Mouse (Mus musculus) small intestine, adult 2 months (tissue): ENCODE data around the gene Gstm4. TPM values are rescaled to one million over a fixed set of nuclear protein-coding genes. Genes with fewer than 3 reads are reported as not detected.

ENCODE experiments used
- H3K27ac ChIP-seq: fragments of 200-500 bp; 2 replicates; pipeline ENCODE4 v1.5.1; 2012; ENCODE audit warnings: low read depth, low read length, control low read depth, inconsistent platforms; ENCODE audit not compliant: insufficient read depth
- H3K27me3 ChIP-seq: fragments of 200-500 bp; 2 replicates; pipeline ENCODE4 v1.6.1; 2012; ENCODE audit warnings: mild to moderate bottlenecking, moderate library complexity, low read length, inconsistent platforms; ENCODE audit not compliant: control insufficient read depth, insufficient read depth
- H3K36me3 ChIP-seq: fragments of 200-500 bp; 2 replicates; pipeline ENCODE4 v1.6.1; 2012; ENCODE audit warnings: mild to moderate bottlenecking, low read length, control low read depth, inconsistent platforms; ENCODE audit not compliant: control insufficient read depth, insufficient read depth
- H3K4me1 ChIP-seq: fragments of 200-500 bp; 2 replicates; pipeline ENCODE4 v1.6.1; 2012; ENCODE audit warnings: low read length, inconsistent platforms, mixed read lengths; ENCODE audit not compliant: control insufficient read depth, insufficient read depth, insufficient read length
- H3K4me3 ChIP-seq: fragments of 200-500 bp; 2 replicates; pipeline ENCODE4 v1.5.1; 2012; ENCODE audit warnings: low read depth, mild to moderate bottlenecking, control low read depth, inconsistent platforms, low read length, moderate library complexity
- CTCF ChIP-seq: fragments of 200-500 bp; IDR thresholded peaks from 2 replicates; pipeline ENCODE4 v1.5.1; 2012; ENCODE audit warnings: low read depth, mild to moderate bottlenecking, control low read depth, inconsistent platforms, low read length, moderate library complexity, mixed read lengths; ENCODE audit not compliant: insufficient replicate concordance, insufficient read length; ENCODE audit errors: extremely low read depth
- POLR2A ChIP-seq: fragments of 200-500 bp; IDR thresholded peaks from 2 replicates; pipeline ENCODE4 v1.6.1; 2012; ENCODE audit warnings: low read depth, mild to moderate bottlenecking, control low read depth, inconsistent platforms, low read length, moderate library complexity
- WGBS: fragments of 180-500 bp; shearing (Covaris S2); methylation state at CpG from one replicate; pipeline ENCODE4 v1.1.7; 2018; 5-methylcytosine and 5-hydroxymethylcytosine counted together
- polyA plus RNA-seq: library from polyadenylated mRNA; depleted of rRNA; stranded (reverse); fragments of >200 nt; gene quantifications from 2 replicates; pipeline ENCODE4 v1.2.3, GENCODE M21; 2012

Gene Gstm4
- polyA plus RNA-seq, 1 experiment = 5.6 TPM

DNA sequence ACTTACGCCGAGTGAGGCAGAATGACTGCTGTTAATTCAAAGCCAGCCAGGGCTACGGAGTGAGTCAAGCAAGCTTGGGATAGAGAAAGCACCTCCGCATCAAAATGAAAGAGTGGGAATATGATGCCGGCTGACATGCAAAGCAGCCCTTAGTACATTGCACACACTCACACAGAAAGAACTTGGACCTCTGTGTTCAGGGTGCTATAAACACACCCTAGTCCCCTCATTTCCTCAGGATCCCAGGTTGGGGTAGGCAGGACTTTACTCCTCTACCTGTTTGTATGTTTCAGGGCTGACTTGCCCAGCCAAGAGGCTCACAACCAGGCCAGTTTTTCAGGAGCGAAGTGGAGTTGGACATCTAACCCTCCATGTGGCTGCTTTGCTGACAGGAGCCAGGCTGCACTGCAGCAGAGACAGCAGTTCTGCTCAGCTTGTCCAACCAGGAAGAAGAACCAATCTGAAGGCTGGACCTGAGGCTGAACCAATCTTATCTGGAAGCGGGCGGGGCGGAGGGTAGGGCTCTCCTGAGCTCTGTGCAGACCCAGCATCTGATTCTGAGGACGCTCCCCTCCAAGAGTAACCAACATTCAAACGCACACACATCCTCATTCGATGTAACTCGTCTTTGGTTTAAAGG is 24.7 kb upstream of the Gstm4 start:
- Histone ChIP-seq H3K4me3 (peak overlapping the region; percentile 40), H3K36me3 (peaks cover 3% of the 10 kb centered on the region), H3K27ac (peak overlapping the region; percentile 97), H3K27me3 (no peaks in the 10 kb centered on the region), H3K4me1 (peaks cover 25% of the 10 kb centered on the region)
- peak; percentile 75; the same call in 1 of the 2 replicates for TF ChIP-seq POLR2A
- TF ChIP-seq CTCF = no peak
- WGBS = 19% methylated on average over 13 of the region's 13 CpGs

DNA sequence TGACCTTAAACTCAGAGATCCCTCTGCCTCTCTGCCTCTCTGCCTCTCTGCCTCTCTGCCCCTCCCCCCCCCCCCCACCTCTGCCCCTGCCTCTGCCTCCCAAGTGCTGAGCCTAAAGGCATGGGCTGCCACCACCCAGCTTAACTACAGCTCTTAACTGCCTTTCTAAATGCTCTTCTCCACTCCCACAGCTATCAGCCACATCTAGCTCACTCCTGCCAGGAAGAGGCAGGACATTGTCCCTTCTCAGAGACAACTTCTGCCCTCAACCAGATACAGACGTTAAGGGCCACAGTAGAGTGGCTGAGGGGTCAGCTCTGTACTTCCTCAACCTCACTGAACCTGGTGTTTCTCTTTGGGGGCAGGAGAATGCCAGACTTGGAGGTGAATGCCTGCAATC is 24.1 kb upstream of the Gstm4 start:
- WGBS = 6% methylated on average over 1 of the region's 1 CpGs
- Histone ChIP-seq H3K27me3 (no peaks in the 10 kb centered on the region), H3K4me1 (peaks cover 25% of the 10 kb centered on the region), H3K36me3 (no peaks in the 10 kb centered on the region; the same call in 1 of the 2 replicates), H3K4me3 (peak overlapping the region; percentile 40), H3K27ac (peak overlapping the region; percentile 97)
- TF ChIP-seq POLR2A (no peak), CTCF (no peak)

DNA sequence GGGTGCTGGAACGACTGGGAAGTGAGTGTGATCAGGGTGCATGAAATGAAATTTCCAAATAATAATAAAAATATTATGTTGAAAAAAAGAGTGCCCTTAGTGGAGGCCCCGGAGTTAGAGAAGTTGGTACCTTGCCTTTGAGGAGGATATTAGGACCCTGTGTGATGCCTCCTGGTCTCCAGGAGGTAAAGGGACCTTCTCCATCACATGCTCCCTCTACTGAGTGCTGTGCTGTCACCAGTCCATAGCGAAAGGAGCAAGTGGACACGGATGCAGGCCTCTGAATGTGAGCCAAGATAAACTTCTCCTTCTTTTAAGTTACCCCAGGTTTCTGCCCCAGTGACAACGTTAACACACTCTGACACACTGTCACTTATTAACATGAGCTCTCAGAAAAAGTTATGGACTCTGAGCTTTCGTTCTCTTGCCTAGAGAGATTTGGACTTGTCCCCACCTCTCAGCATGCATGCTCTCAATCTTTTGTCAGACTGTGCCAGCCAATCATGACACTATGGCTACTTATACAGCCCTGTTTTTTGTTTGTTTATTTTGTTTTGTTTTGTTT is 22.8 kb upstream of the Gstm4 start:
- Histone ChIP-seq H3K27me3 (no peaks in the 10 kb centered on the region), H3K4me1 (peaks cover 25% of the 10 kb centered on the region), H3K27ac (peak overlapping the region; percentile 89), H3K4me3 (no peak overlapping the region), H3K36me3 (no peaks in the 10 kb centered on the region; the same call in 1 of the 2 replicates)
- TF ChIP-seq POLR2A (no peak), CTCF (no peak)
- WGBS = 21% methylated on average over 6 of the region's 6 CpGs

DNA sequence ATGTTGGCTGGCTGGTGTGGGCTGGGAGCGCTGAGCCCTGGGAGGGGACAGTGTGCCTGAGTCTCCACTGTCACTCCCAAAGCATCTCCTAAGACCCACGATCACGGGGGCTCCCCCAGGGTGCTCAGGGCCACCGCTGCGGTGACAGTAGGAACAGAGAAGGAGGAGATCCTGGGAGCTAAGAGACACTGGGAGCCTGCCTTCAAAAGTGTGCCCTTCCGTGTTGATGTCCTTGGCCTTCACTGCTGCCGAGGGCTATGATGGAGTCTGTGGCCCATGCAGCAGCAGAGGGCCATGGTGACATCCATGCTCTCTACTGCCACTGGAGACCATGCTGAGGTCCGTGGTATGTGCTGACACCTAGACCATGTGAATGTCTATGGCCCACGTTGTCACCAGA is 20.9 kb upstream of the Gstm4 start:
- Histone ChIP-seq H3K4me1 (peaks cover 21% of the 10 kb centered on the region), H3K27me3 (no peaks in the 10 kb centered on the region), H3K27ac (no peak overlapping the region), H3K36me3 (no peaks in the 10 kb centered on the region), H3K4me3 (no peak overlapping the region)
- TF ChIP-seq CTCF (no peak), POLR2A (no peak)
- 63% methylated on average over 9 of the region's 9 CpGs for WGBS

DNA sequence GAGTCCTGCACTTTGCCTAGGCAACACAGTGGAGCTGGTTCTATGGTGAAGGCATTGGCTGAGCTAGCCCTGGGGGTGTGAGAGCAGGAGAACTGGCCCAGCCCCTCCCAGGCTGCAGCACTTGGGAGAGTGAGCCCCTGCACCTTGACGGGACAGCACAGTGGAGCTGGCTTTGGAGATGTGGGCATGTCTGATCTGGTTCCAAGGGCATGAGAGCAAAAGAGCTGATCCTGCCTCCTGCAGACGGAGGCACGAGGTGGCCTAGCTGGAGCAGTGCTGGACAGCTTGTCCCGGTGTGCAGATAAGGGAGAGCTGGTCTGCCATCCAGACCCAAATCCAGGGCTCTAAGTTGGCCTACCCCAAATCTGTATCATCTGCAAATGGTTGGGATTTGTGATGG is 20.0 kb upstream of the Gstm4 start:
- no peaks in the 10 kb centered on the region for H3K36me3 ChIP-seq
- TF ChIP-seq CTCF (no peak), POLR2A (no peak)
- no peaks in the 10 kb centered on the region for H3K27me3 ChIP-seq
- no peak overlapping the region for H3K27ac ChIP-seq
- no peak overlapping the region for H3K4me3 ChIP-seq
- peaks cover 17% of the 10 kb centered on the region for H3K4me1 ChIP-seq
- WGBS = 78% methylated on average over 4 of the region's 4 CpGs

DNA sequence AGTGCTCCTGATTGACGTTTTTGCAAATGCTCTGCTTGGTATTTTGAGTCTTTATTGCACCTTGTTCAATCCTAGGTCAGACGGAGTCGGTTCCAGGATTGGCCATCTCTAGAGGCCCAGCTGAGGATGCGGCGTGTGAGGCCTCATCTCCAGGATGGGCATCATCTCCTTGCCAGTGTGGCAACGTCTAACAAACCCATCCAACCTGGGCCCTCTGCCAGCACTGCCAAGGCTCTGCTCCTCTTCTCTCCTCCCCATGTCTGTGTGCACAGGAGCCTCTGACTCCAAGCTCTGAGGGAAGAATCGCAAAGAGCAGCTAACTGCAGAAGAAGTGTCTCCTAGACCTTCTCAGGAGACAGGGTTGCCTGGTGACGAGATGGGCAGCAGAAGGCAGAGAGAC is 18.0 kb upstream of the Gstm4 start:
- H3K4me3 ChIP-seq = no peak overlapping the region
- TF ChIP-seq POLR2A = no peak
- TF ChIP-seq CTCF = no peak
- no peaks in the 10 kb centered on the region for H3K27me3 ChIP-seq
- no peaks in the 10 kb centered on the region for H3K36me3 ChIP-seq
- H3K27ac ChIP-seq = no peak overlapping the region
- peaks cover 12% of the 10 kb centered on the region for H3K4me1 ChIP-seq
- WGBS = 80% methylated on average over 8 of the region's 8 CpGs

DNA sequence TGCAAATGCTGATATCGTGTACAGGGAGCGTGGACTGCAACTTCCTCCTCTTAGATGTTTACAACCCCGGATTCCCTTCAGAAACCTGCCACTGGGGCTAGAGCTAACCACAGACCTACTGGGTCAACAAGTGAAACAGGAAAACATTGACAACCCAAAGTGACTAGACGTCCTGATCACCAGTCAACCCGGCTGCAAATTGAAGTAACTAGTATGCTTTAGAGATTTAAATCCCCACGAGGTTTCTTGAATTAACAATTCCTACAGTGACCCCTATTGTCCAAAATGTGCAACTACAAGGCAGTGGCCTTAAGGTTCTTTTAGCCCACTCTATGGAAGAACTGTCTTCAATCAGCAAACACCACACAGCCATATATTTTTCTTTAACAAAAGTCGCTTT is 16.7 kb upstream of the Gstm4 start:
- no peak for TF ChIP-seq POLR2A
- TF ChIP-seq CTCF = peak; percentile 47; the same call in 1 of the 2 replicates
- Histone ChIP-seq H3K27me3 (no peaks in the 10 kb centered on the region), H3K4me1 (peaks cover 11% of the 10 kb centered on the region), H3K4me3 (no peak overlapping the region), H3K36me3 (no peaks in the 10 kb centered on the region), H3K27ac (no peak overlapping the region)
- 4% methylated on average over 7 of the region's 7 CpGs for WGBS

DNA sequence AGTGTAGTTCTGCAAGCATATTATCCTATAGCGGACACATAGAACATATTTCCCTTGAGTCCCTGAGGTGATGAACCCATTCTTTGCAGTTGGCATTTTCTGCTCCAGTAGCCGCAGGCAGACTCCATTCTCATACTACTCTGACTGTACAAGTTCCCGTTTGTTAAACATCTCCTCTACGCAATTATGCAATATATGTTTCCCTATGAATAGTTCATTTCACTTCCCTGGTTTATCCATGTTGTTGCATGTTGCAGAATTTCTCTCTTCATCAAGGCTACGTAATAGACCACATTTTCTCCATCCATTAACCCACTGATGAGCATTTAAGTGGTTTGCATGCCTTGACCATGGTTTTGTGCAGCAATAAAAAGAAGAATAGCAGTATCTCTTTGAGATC is 5.8 kb upstream of the Gstm4 start:
- H3K27ac ChIP-seq = no peak overlapping the region
- TF ChIP-seq POLR2A (no peak), CTCF (no peak)
- H3K27me3 ChIP-seq = no peaks in the 10 kb centered on the region
- no peaks in the 10 kb centered on the region for H3K4me1 ChIP-seq
- 92% methylated on average over 5 of the region's 5 CpGs for WGBS
- H3K4me3 ChIP-seq = no peak overlapping the region
- no peaks in the 10 kb centered on the region for H3K36me3 ChIP-seq
